Mouse (Mus musculus) forebrain, embryonic 15.5 days (tissue): ENCODE measurements around the gene Mogs. TPM values are rescaled to one million over a fixed set of nuclear protein-coding genes. Genes with fewer than 3 reads are reported as not detected.
"Not testable (repeated sequence)": the region's sequence is repeated elsewhere in the genome, so short reads cannot be mapped to it uniquely, and the experiment has no call there.

ENCODE experiments used
- ATAC-seq: fragments of 200-750 bp; cut with Nextera tagmentation; replicated peaks from 2 replicates; pipeline ENCODE4 v1.8.0; 2017; ENCODE audit warnings: mild to moderate bottlenecking, moderate TSS enrichment, moderate library complexity
- H3K27ac ChIP-seq: fragments of 300-500 bp; sonication (generic); replicated peaks from 2 replicates; pipeline ENCODE4 v1.5.1; 2015; ENCODE audit warnings: mild to moderate bottlenecking, inconsistent platforms
- H3K27me3 ChIP-seq: fragments of 300-500 bp; sonication (generic); 2 replicates; pipeline ENCODE4 v1.6.1; 2015; ENCODE audit warnings: inconsistent platforms
- H3K36me3 ChIP-seq: fragments of 300-500 bp; sonication (generic); 2 replicates; pipeline ENCODE4 v1.6.1; 2015; ENCODE audit warnings: mild to moderate bottlenecking, inconsistent platforms
- H3K4me1 ChIP-seq: fragments of 300-500 bp; sonication (generic); 2 replicates; pipeline ENCODE4 v1.6.1; 2015; ENCODE audit warnings: inconsistent platforms
- H3K4me2 ChIP-seq: fragments of 300-500 bp; sonication (generic); replicated peaks from 2 replicates; pipeline ENCODE4 v1.6.1; 2015; ENCODE audit warnings: mild to moderate bottlenecking, inconsistent platforms
- H3K4me3 ChIP-seq: fragments of 300-500 bp; sonication (generic); 2 replicates; pipeline ENCODE4 v1.5.1; 2015; ENCODE audit warnings: mild to moderate bottlenecking, inconsistent platforms
- H3K9ac ChIP-seq: fragments of 300-500 bp; sonication (generic); replicated peaks from 2 replicates; pipeline ENCODE4 v1.6.1; 2015; ENCODE audit warnings: mild to moderate bottlenecking, inconsistent platforms
- H3K9me3 ChIP-seq: fragments of 300-500 bp; sonication (generic); 2 replicates; pipeline ENCODE4 v1.6.1; 2016; ENCODE audit warnings: inconsistent platforms
- WGBS: fragments of 180-500 bp; shearing (Covaris S2); methylation state at CpG from one replicate; pipeline ENCODE4 v1.1.7; 2015; ENCODE audit warnings: mixed read lengths; 5-methylcytosine and 5-hydroxymethylcytosine counted together
- polyA plus RNA-seq: library from polyadenylated mRNA; unstranded; fragments of >200 nt; fragmentation: Nextera tagmentation; extraction: Ambion mirVana; gene quantifications from 2 replicates; pipeline ENCODE4 v1.2.1, GENCODE M21; 2015

Mogs gene
- polyA plus RNA-seq, 1 experiment from 2014 or later = 26.7 TPM

DNA sequence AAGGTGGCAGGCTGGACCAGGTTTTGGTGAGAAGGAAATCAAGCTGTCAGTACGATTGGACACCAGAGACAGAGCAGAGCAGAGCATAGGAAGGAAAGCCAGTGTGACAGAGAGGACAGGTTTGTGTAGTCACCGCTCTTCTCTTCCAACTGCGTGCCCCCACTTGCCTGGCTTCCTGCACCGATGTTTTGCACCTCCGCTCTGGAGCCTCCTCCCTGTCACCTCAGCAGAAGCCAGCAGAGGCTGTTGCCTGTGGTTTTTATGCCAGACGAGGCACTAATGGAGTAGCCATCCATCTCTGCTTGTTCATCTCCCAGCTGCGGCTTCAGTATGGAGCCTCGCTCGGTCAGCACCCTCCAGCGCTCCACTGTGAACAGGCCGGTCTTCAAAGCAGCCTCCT is 27.6 kb downstream of the Mogs start:
- no peak overlapping the region for H3K4me3 ChIP-seq
- WGBS = 50% methylated on average over 11 of the region's 11 CpGs
- no peak overlapping the region for H3K4me2 ChIP-seq
- peaks cover 14% of the 10 kb centered on the region for H3K4me1 ChIP-seq
- no peaks in the 10 kb centered on the region; the same call in 1 of the 2 replicates for H3K27me3 ChIP-seq
- H3K9ac ChIP-seq = no peak overlapping the region
- no peak for ATAC-seq
- H3K9me3 ChIP-seq = no peaks in the 10 kb centered on the region
- H3K36me3 ChIP-seq = no peaks in the 10 kb centered on the region
- H3K27ac ChIP-seq = no peak overlapping the region

DNA sequence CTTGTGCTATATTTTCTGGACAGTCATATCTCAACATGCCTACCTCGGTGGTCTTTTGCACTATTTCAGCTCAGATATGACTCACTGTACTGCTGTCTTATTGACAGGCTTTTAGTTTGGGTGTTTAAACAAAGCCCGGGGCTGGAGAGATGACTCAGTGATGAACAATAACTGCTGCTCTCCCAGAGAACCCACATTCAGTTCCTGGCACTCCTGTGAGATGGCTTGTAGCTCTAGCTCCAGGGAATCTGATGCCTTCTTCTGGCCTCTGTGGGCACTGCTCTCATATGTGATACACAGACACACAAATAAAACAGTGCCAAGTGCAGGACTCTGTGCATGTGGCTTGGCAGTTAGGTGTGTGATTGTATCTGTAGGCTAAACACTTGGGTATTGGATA is 29.9 kb downstream of the Mogs start:
- no peaks in the 10 kb centered on the region; the same call in 1 of the 2 replicates for H3K27me3 ChIP-seq
- no peak overlapping the region for H3K4me3 ChIP-seq
- no peak overlapping the region for H3K4me2 ChIP-seq
- peaks cover 8% of the 10 kb centered on the region for H3K4me1 ChIP-seq
- ATAC-seq = no peak
- H3K36me3 ChIP-seq = no peaks in the 10 kb centered on the region
- no peak overlapping the region for H3K9ac ChIP-seq
- no peak overlapping the region for H3K27ac ChIP-seq
- no peaks in the 10 kb centered on the region for H3K9me3 ChIP-seq
- WGBS = 83% methylated on average over 2 of the region's 2 CpGs

DNA sequence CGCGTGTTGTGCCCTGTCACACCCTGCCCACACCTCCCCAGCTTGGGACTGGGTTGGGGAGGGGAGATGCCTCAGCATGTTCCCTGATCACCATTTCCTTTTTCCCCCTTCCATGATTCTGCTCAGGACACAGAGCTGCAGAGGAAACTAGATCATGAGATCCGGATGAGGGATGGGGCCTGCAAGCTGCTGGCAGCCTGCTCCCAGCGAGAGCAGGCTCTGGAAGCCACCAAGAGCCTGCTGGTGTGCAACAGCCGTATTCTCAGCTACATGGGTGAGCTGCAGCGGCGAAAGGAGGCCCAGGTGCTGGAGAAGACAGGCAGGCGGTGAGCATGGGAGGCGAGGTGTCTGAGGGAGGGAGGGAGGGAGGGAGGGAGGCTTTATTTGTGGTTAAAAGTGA is 30.5 kb downstream of the Mogs start:
- H3K36me3 ChIP-seq = no peaks in the 10 kb centered on the region
- no peaks in the 10 kb centered on the region; the same call in 1 of the 2 replicates for H3K27me3 ChIP-seq
- H3K4me2 ChIP-seq = no peak overlapping the region
- H3K27ac ChIP-seq = no peak overlapping the region
- H3K4me3 ChIP-seq = no peak overlapping the region
- 80% methylated on average over 9 of the region's 9 CpGs for WGBS
- H3K4me1 ChIP-seq = peaks cover 8% of the 10 kb centered on the region
- no peak overlapping the region for H3K9ac ChIP-seq
- no peaks in the 10 kb centered on the region for H3K9me3 ChIP-seq
- ATAC-seq = no peak

DNA sequence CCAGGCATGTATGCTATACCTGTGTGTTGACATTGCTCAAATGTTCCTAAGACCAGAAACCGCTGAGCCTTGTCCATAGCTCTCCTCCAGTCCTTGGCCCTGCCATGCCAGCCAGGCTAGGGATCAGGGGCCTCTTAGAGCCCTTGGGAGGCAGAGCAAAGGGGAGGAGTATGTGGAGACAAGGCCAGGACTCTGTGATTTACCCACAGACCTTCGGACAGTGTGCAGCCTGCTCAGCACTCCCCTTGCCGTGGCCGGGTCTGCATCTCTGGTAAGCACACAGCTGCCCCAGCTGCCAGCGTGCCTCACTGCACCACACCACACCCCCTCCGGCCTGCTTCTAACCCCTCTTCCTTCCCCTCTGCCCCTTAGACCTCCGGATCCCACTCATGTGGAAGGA is 32.0 kb downstream of the Mogs start:
- no peak overlapping the region for H3K9ac ChIP-seq
- H3K4me2 ChIP-seq = no peak overlapping the region
- 56% methylated on average over 7 of the region's 7 CpGs for WGBS
- H3K36me3 ChIP-seq = no peaks in the 10 kb centered on the region
- H3K9me3 ChIP-seq = no peaks in the 10 kb centered on the region
- no peaks in the 10 kb centered on the region; the same call in 1 of the 2 replicates for H3K27me3 ChIP-seq
- no peak for ATAC-seq
- peaks cover 2% of the 10 kb centered on the region for H3K4me1 ChIP-seq
- H3K27ac ChIP-seq = no peak overlapping the region
- no peak overlapping the region for H3K4me3 ChIP-seq

DNA sequence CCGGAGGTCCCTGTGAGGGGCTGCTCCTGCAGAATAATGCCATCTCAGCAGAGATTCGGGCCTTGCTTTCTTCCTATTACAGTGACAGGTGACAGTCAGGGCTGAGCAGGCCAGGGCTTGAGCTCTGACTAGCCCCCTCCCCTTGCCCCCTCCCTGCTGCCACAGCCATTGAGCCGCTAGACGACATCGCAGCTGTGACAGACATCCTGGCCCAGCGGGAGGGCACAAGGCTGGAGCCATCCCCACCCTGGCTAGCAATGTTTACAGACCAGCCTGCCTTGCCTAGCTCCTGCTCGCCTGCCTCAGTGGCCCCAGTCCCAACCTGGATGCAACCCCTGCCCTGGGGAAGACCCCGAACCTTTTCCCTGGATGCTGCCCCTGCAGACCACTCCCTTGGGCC is 36.4 kb downstream of the Mogs start:
- Histone ChIP-seq H3K4me1 (peaks cover 20% of the 10 kb centered on the region), H3K4me2 (no peak overlapping the region), H3K27me3 (no peaks in the 10 kb centered on the region), H3K27ac (no peak overlapping the region), H3K9ac (no peak overlapping the region), H3K4me3 (no peak overlapping the region), H3K36me3 (peaks cover 5% of the 10 kb centered on the region; the same call in 1 of the 2 replicates), H3K9me3 (no peaks in the 10 kb centered on the region)
- WGBS = 23% methylated on average over 8 of the region's 8 CpGs
- no peak for ATAC-seq

DNA sequence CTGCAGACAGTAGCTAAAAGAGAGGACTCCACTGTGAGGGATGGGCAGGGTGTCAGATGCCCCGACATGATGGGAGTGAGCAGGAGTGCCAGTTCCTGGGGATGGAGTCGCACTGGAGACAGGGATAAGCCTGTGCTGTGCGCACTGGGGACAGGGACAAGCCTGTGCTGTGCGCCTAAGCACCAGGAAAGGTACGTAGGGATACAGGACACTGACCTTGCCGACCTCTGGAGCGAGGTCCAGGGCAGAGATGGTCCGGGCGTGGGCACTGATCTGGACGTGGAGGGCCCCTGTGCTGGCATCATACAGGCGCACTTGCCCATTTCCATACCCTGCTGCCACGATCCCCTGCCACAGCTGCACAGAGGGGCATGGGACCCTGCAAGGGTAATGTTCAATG is 37.7 kb downstream of the Mogs start:
- Histone ChIP-seq H3K9ac (no peak overlapping the region), H3K4me1 (peaks cover 20% of the 10 kb centered on the region), H3K4me3 (no peak overlapping the region), H3K27ac (no peak overlapping the region), H3K4me2 (no peak overlapping the region), H3K9me3 (no peaks in the 10 kb centered on the region), H3K27me3 (no peaks in the 10 kb centered on the region), H3K36me3 (peaks cover 5% of the 10 kb centered on the region; the same call in 1 of the 2 replicates)
- no peak for ATAC-seq
- 86% methylated on average over 12 of the region's 12 CpGs for WGBS

DNA sequence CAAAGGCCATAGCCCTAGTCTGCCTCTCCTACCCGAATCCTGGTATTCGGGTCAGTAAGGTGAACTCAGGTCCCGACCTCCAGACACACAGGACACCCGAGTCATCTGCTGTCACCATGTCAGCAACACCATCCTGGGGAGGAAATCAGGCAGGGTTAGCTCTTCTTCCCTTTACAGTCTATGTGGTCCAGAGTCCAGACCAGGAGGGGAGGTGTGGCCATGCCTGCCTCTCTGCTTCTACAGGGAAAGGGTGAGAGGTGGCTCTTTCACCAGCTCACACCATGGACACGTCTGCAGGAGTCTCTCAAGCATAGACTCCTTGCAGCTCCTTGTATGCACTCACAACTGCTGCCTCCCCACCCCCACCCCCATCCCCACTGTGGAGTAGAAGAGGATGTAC is 38.2 kb downstream of the Mogs start:
- 78% methylated on average over 5 of the region's 5 CpGs for WGBS
- Histone ChIP-seq H3K27me3 (no peaks in the 10 kb centered on the region), H3K4me3 (no peak overlapping the region), H3K4me2 (no peak overlapping the region), H3K9me3 (no peaks in the 10 kb centered on the region), H3K4me1 (peaks cover 20% of the 10 kb centered on the region), H3K36me3 (peaks cover 5% of the 10 kb centered on the region; the same call in 1 of the 2 replicates), H3K9ac (no peak overlapping the region), H3K27ac (no peak overlapping the region)
- no peak for ATAC-seq

DNA sequence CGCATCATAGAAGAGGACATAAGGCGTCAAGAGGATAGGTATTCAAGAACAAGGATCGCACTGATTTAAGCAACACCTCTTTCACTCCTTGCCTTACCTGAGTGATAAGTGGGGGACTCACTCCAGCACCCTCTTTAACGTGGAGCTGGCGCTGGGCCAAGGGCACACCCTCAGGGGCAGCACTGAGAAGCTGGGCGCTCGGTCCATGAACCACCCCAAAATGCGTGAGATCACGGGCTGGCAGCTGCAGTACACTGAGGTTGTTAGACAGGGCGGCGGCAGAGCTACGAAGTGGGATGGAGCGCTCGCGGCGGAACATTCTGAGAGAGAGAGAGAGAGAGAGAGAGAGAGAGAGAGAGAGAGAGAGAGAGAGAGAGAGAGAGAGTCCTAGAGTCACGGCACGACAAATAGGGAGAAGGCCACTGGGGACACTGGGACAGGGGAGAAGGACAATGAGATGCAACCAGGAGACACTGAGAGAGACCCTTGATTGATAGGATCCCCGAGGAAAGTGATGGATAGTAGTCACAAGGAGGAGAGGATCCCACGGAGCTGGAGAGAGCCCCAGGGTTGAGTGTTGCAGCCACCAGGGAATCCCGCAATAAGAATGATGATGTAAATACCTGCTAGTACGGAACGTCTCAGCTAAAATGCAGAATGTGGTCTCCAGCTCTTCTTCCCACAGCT is 40.4 kb downstream of the Mogs start:
- ATAC-seq = peak; percentile 47
- WGBS = 7% methylated on average over 23 of the region's 23 CpGs

DNA sequence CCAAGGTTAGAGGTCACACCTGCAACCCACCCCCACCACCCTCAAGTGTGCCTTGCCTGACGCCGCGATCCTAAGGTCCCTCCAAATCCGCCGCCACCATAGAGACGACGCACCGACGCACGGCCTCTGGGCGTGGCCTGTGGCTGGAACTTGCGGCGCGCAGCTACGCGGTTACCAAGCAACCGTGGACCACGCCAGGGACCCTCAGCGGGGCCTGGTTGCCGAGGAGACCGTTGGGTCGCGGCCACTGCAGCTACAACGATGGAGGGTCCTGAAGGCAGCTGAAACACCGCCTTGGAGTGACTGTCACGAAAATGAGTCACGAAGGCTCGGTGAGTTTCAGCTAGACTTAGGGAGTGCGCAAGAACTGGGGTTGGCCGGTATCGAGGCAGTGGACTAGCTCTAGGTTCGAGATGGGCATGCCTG is 41.0 kb downstream of the Mogs start, which contains the start of the genes Wdr54 and 1700003E16Rik:
Wdr54 (minus strand) TSS at position 139 of the 426 bp plus-strand sequence.
1700003E16Rik (plus strand) TSS at position 146 of the 426 bp plus-strand sequence.
- H3K4me1 ChIP-seq = peaks cover 20% of the 10 kb centered on the region
- H3K36me3 ChIP-seq = peaks cover 5% of the 10 kb centered on the region; the same call in 1 of the 2 replicates
- H3K27ac ChIP-seq = peak within 1 kb of the TSS; percentile 49
- peak within 1 kb of the TSS; percentile 72 for H3K4me2 ChIP-seq
- H3K4me3 ChIP-seq = peak within 1 kb of the TSS; percentile 50
- peak within 1 kb of the TSS; percentile 55 for H3K9ac ChIP-seq
- H3K9me3 ChIP-seq = no peaks in the 10 kb centered on the region
- peaks cover 15% of the 10 kb centered on the region for H3K27me3 ChIP-seq
- ATAC-seq = peak; percentile 92
- under 1% methylated on average over 32 of the region's 32 CpGs for WGBS

More for the DNA sequence above, 40.4 kb downstream of the Mogs start:
- Histone ChIP-seq H3K4me3 (peak overlapping the region; percentile 50), H3K4me1 (peaks cover 20% of the 10 kb centered on the region), H3K27me3 (peaks cover 9% of the 10 kb centered on the region), H3K36me3 (peaks cover 5% of the 10 kb centered on the region; the same call in 1 of the 2 replicates), H3K9ac (peak overlapping the region; percentile 55), H3K9me3 (no peaks in the 10 kb centered on the region), H3K4me2 (peak overlapping the region; percentile 72), H3K27ac (peak overlapping the region; percentile 49)

DNA sequence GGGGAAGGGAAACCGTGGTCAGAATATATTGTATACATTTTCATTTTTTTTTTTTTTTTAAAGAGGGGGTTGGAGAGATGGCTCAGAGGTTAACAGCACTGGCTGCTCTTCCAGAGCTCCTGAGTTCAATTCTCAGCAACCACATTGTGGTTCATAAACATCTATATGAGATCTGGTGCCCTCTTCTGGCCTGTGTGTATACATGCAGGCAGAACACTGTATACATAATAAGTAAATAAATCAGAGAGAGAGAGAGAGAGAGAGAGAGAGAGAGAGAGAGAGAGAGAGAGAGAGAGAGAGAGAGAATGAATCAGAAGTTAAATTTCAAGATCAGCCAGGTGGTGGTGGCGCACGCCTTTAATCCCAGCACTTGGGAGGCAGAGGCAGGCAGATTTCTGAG is 44.2 kb downstream of the Mogs start:
- not testable (repeated sequence) for H3K4me2 ChIP-seq, H3K36me3 ChIP-seq, H3K9me3 ChIP-seq, ATAC-seq, H3K9ac ChIP-seq, H3K4me3 ChIP-seq, H3K27ac ChIP-seq
- Histone ChIP-seq H3K27me3 (peaks cover 36% of the 10 kb centered on the region), H3K4me1 (peaks cover 31% of the 10 kb centered on the region)
- 31% methylated on average over 3 of the region's 3 CpGs for WGBS

DNA sequence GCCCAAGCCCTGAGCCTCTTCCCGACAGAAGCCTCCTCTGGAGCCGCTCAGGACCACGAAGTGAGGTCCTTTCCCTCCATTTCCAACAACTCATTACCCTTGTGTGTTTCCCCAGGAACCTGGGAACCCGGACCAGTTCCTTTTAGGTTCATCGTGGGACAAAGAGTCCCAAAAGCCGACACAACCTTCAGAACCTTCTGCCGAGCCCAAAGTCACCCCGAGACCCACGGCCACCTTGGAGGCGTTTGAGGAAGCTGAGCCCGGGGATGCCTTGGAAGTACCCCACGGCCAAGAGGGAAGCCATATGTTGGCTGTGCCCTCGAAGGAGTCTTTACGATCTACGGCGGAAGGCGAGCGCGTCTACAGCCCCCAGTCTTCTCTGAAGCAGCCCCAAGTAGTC is 46.1 kb downstream of the Mogs start:
- 10% methylated on average over 19 of the region's 19 CpGs for WGBS
- 0 out of 2 replicates have a peak overlapping the region, but pooled peaks have one; percentile 30 for H3K9ac ChIP-seq
- no peaks in the 10 kb centered on the region for H3K9me3 ChIP-seq
- ATAC-seq = no peak
- H3K27me3 ChIP-seq = peaks cover 36% of the 10 kb centered on the region
- peaks cover 26% of the 10 kb centered on the region for H3K4me1 ChIP-seq
- H3K4me3 ChIP-seq = peak overlapping the region; percentile 21
- H3K4me2 ChIP-seq = peak overlapping the region; percentile 40
- no peaks in the 10 kb centered on the region for H3K36me3 ChIP-seq
- H3K27ac ChIP-seq = no peak overlapping the region

DNA sequence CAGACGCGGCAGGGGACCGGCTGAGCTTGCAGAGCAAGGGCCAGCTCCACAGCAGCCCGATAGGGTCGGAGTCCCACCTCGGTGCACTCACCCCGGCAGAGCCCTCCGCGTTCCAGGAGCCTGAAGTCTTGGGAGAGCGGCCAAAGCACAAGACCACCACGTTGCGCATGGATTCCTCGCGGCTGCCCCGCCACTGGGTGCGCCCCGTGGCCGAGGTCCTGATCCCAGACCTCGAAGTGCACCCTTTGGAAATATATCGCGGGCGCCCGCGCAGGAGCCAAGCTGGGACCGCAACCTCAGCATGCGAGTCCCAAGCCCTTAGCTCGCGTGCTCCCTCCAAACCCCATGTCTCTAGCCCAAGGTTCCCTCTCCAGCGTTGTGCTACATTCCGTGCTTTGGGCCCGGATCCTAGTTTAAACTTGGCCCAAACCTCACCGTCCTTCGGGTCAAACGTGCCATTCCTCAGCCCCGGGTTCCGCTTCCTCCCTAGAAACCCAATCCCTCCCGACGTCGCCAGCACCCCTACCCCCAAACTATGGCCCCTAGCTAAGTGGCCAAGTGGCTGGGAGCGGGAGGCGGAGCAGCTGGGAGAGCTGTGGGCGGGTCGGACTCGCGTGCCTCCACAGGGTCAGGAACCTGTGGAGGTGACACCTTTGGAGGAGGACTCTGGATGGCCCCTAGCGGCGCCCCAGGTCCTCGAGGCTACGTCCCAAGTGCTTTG is 46.8 kb downstream of the Mogs start:
- no peak overlapping the region for H3K27ac ChIP-seq
- peak overlapping the region; percentile 30; the same call in 1 of the 2 replicates for H3K9ac ChIP-seq
- H3K36me3 ChIP-seq = no peaks in the 10 kb centered on the region
- peak overlapping the region; percentile 40 for H3K4me2 ChIP-seq
- H3K4me1 ChIP-seq = peaks cover 29% of the 10 kb centered on the region
- ATAC-seq = no peak
- under 1% methylated on average over 49 of the region's 49 CpGs for WGBS
- H3K4me3 ChIP-seq = peak overlapping the region; percentile 21
- peaks cover 36% of the 10 kb centered on the region for H3K27me3 ChIP-seq
- no peaks in the 10 kb centered on the region for H3K9me3 ChIP-seq
